Mouse (Mus musculus) embryonic facial prominence, embryonic 15.5 days (tissue): ENCODE measurements around the gene Gm17555. TPM values are rescaled to one million over a fixed set of nuclear protein-coding genes. Genes with fewer than 3 reads are reported as not detected.
"Not testable (repeated sequence)": the region's sequence is repeated elsewhere in the genome, so short reads cannot be mapped to it uniquely, and the experiment has no call there.

Source experiments
- ATAC-seq: fragments of 200-750 bp; cut with Nextera tagmentation; 2 replicates; pipeline ENCODE4 v1.8.0; 2017; ENCODE audit warnings: low read depth, moderate TSS enrichment; ENCODE audit not compliant: insufficient number of reproducible peaks, low FRiP score, low TSS enrichment
- H3K27ac ChIP-seq: fragments of 300-500 bp; sonication (generic); replicated peaks from 2 replicates; pipeline ENCODE4 v1.5.1; 2015; ENCODE audit warnings: mild to moderate bottlenecking, inconsistent platforms
- H3K27me3 ChIP-seq: fragments of 300-500 bp; sonication (generic); 2 replicates; pipeline ENCODE4 v1.6.1; 2015; ENCODE audit warnings: inconsistent platforms
- H3K36me3 ChIP-seq: fragments of 300-500 bp; sonication (generic); 2 replicates; pipeline ENCODE4 v1.6.1; 2015; ENCODE audit warnings: mild to moderate bottlenecking, inconsistent platforms
- H3K4me1 ChIP-seq: fragments of 300-500 bp; sonication (generic); 2 replicates; pipeline ENCODE4 v1.6.1; 2015; ENCODE audit warnings: inconsistent platforms
- H3K4me2 ChIP-seq: fragments of 300-500 bp; sonication (generic); replicated peaks from 2 replicates; pipeline ENCODE4 v1.6.1; 2015; ENCODE audit warnings: mild to moderate bottlenecking, inconsistent platforms
- H3K4me3 ChIP-seq: fragments of 300-500 bp; sonication (generic); replicated peaks from 2 replicates; pipeline ENCODE4 v1.5.1; 2015; ENCODE audit warnings: mild to moderate bottlenecking, inconsistent platforms
- H3K9ac ChIP-seq: fragments of 300-500 bp; sonication (generic); 2 replicates; pipeline ENCODE4 v1.6.1; 2015; ENCODE audit warnings: inconsistent platforms
- H3K9me3 ChIP-seq: fragments of 300-500 bp; sonication (generic); replicated peaks from 2 replicates; pipeline ENCODE4 v1.6.1; 2016; ENCODE audit warnings: inconsistent platforms
- WGBS: fragments of 180-500 bp; shearing (Covaris S2); methylation state at CpG from one replicate; pipeline ENCODE4 v1.1.7; 2015; 5-methylcytosine and 5-hydroxymethylcytosine counted together
- polyA plus RNA-seq: library from polyadenylated mRNA; unstranded; fragments of >200 nt; fragmentation: Nextera tagmentation; extraction: Ambion mirVana; gene quantifications from 2 replicates; pipeline ENCODE4 v1.2.1, GENCODE M21; 2015

Gene Gm17555
- not detected in 2 replicates for polyA plus RNA-seq

- H3K4me1 ChIP-seq, H3K9me3 ChIP-seq, ATAC-seq, H3K36me3 ChIP-seq, H3K9ac ChIP-seq, H3K4me2 ChIP-seq, H3K27ac ChIP-seq, H3K27me3 ChIP-seq, H3K4me3 ChIP-seq: not testable (repeated sequence)
- 82% methylated on average over 3 of the region's 3 CpGs for WGBS
These were observed at the start of gene Gm17555 for GRCm38 (mm10) chr2:126214800-126215199. Gm17555 (plus strand) TSS chr2:126215100.

GRCm38 (mm10) chr2:126165277-126166018 is 49.5 kb upstream of the Gm17555 start:
- H3K9me3 ChIP-seq = no peaks in the 10 kb centered on the region
- no peaks in the 10 kb centered on the region for H3K4me1 ChIP-seq
- no peak overlapping the region for H3K27ac ChIP-seq
- 89% methylated on average over 5 of the region's 5 CpGs for WGBS
- no peak overlapping the region for H3K4me2 ChIP-seq
- H3K9ac ChIP-seq = no peak overlapping the region
- H3K4me3 ChIP-seq = no peak overlapping the region
- ATAC-seq = no peak
- no peaks in the 10 kb centered on the region for H3K27me3 ChIP-seq
- peaks cover 20% of the 10 kb centered on the region; the same call in 1 of the 2 replicates for H3K36me3 ChIP-seq

- H3K9ac ChIP-seq = no peak overlapping the region
- H3K4me1 ChIP-seq = no peaks in the 10 kb centered on the region
- no peak overlapping the region for H3K4me2 ChIP-seq
- H3K9me3 ChIP-seq = no peaks in the 10 kb centered on the region
- peaks cover 12% of the 10 kb centered on the region; the same call in 1 of the 2 replicates for H3K36me3 ChIP-seq
- no peaks in the 10 kb centered on the region for H3K27me3 ChIP-seq
- no peak for ATAC-seq
- no peak overlapping the region for H3K4me3 ChIP-seq
- no peak overlapping the region for H3K27ac ChIP-seq
These were observed 48.6 kb upstream of the Gm17555 start for GRCm38 (mm10) chr2:126166335-126166734.

- Histone ChIP-seq H3K27ac (no peak overlapping the region), H3K4me3 (no peak overlapping the region), H3K9ac (no peak overlapping the region), H3K4me2 (no peak overlapping the region), H3K4me1 (no peaks in the 10 kb centered on the region), H3K9me3 (no peaks in the 10 kb centered on the region), H3K27me3 (no peaks in the 10 kb centered on the region), H3K36me3 (peaks cover 5% of the 10 kb centered on the region; the same call in 1 of the 2 replicates)
- no peak for ATAC-seq
- 73% methylated on average over 8 of the region's 8 CpGs for WGBS
These were observed 47.9 kb upstream of the Gm17555 start for GRCm38 (mm10) chr2:126166848-126167617.

- WGBS = 92% methylated on average over 1 of the region's 1 CpGs
- no peak overlapping the region for H3K27ac ChIP-seq
- H3K9ac ChIP-seq = no peak overlapping the region
- no peaks in the 10 kb centered on the region for H3K27me3 ChIP-seq
- H3K9me3 ChIP-seq = no peaks in the 10 kb centered on the region
- H3K4me1 ChIP-seq = no peaks in the 10 kb centered on the region
- no peaks in the 10 kb centered on the region for H3K36me3 ChIP-seq
- no peak overlapping the region for H3K4me2 ChIP-seq
- no peak overlapping the region for H3K4me3 ChIP-seq
- no peak for ATAC-seq
These were observed 43.5 kb upstream of the Gm17555 start for GRCm38 (mm10) chr2:126171427-126171826.

DNA sequence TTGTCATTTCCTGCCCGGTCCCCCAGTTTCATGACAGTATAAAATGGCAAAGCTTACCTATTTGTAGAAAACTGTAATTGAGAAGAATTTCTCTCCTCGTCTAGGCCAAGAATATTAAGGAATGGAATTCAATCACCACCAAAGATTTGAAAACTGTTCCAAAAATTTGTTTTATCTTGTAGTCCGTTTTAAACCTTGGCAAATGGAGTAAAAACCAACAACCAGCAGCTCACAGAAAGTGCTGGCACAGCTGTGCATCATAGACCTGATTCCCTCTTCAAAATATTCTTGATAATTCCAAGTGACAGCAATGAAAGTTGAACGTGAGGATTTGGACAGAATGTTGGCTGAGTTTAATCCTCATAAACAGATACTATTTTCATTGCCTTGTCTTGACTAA is 23.6 kb upstream of the Gm17555 start:
- Histone ChIP-seq H3K9ac (no peak overlapping the region), H3K4me3 (no peak overlapping the region), H3K36me3 (no peaks in the 10 kb centered on the region), H3K9me3 (no peaks in the 10 kb centered on the region), H3K4me1 (no peaks in the 10 kb centered on the region), H3K27me3 (no peaks in the 10 kb centered on the region), H3K27ac (no peak overlapping the region), H3K4me2 (no peak overlapping the region)
- WGBS = 48% methylated on average over 4 of the region's 4 CpGs
- no peak for ATAC-seq

- Histone ChIP-seq H3K27me3 (no peaks in the 10 kb centered on the region), H3K4me1 (no peaks in the 10 kb centered on the region), H3K36me3 (no peaks in the 10 kb centered on the region), H3K9ac (no peak overlapping the region), H3K27ac (no peak overlapping the region), H3K4me2 (no peak overlapping the region), H3K9me3 (no peaks in the 10 kb centered on the region), H3K4me3 (no peak overlapping the region)
- ATAC-seq = no peak
- WGBS = 75% methylated on average over 2 of the region's 2 CpGs
These were observed 22.8 kb upstream of the Gm17555 start for GRCm38 (mm10) chr2:126192129-126192528.

GRCm38 (mm10) chr2:126195631-126196356 is 19.1 kb upstream of the Gm17555 start:
- ATAC-seq = peak; percentile 63
- Histone ChIP-seq H3K4me2 (no peak overlapping the region; the same call in 1 of the 2 replicates), H3K27me3 (no peaks in the 10 kb centered on the region), H3K27ac (peak overlapping the region; percentile 66), H3K4me3 (no peak overlapping the region), H3K9ac (no peak overlapping the region), H3K4me1 (no peaks in the 10 kb centered on the region), H3K36me3 (no peaks in the 10 kb centered on the region), H3K9me3 (no peaks in the 10 kb centered on the region)
- 39% methylated on average over 12 of the region's 12 CpGs for WGBS

DNA sequence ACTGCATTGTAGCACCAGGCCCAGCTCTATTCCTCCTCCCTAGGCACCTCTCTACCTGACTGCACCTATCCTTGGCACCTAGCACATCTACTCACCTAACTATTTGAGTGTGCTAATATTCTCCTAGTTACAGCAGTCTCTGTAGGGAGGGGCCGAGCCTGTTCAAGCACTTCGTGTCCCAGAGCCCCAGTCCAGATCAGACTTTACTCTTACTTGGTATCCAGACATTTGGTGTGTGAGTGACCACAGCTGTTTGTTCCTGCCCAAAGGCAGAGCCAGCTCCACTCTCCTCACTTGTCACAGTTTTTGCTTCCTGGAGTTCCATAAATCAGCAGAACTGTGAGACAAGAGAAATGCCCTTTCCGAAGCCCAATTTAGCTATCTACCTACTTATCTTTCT is 15.9 kb upstream of the Gm17555 start:
- no peak overlapping the region for H3K27ac ChIP-seq
- no peak overlapping the region for H3K4me3 ChIP-seq
- 75% methylated on average over 3 of the region's 3 CpGs for WGBS
- H3K9ac ChIP-seq = no peak overlapping the region
- no peaks in the 10 kb centered on the region for H3K36me3 ChIP-seq
- no peaks in the 10 kb centered on the region for H3K27me3 ChIP-seq
- no peak overlapping the region for H3K4me2 ChIP-seq
- no peaks in the 10 kb centered on the region for H3K9me3 ChIP-seq
- no peaks in the 10 kb centered on the region for H3K4me1 ChIP-seq
- no peak for ATAC-seq

DNA sequence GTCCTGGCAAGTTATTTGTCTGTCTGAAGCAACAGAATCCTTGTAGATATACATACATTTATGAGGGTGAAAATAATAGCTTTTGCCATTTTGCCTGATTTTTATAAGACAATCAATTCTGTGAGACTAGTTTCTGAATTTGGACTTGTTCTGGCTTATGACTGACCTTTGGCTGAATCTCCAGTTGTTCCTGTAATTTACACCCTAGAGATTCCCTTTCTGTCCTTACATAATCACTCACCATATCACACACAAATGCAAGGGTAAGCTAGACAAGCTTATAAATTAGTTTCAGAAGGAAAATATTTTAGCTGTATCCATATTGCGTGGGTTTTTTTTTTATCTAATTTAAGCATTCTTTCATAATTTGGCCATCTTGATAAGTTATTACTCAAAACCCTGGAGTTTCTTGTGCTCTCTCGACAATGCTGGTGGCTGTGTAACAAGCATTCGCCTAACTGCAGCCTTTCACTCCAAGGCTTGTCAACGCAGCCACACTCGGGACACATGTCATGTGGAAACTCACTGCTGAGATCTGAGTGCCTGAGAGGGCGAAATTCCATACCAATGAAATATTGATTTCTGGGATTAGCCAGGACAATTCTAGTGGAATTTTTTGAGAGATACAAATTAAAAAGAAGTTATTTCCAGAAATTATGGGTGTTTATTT is 3.8 kb upstream of the Gm17555 start:
- ATAC-seq = no peak
- H3K9ac ChIP-seq = no peak overlapping the region
- no peak overlapping the region for H3K27ac ChIP-seq
- no peaks in the 10 kb centered on the region for H3K9me3 ChIP-seq
- H3K4me2 ChIP-seq = no peak overlapping the region
- 58% methylated on average over 6 of the region's 6 CpGs for WGBS
- no peaks in the 10 kb centered on the region for H3K4me1 ChIP-seq
- no peaks in the 10 kb centered on the region for H3K27me3 ChIP-seq
- no peaks in the 10 kb centered on the region for H3K36me3 ChIP-seq
- H3K4me3 ChIP-seq = no peak overlapping the region

DNA sequence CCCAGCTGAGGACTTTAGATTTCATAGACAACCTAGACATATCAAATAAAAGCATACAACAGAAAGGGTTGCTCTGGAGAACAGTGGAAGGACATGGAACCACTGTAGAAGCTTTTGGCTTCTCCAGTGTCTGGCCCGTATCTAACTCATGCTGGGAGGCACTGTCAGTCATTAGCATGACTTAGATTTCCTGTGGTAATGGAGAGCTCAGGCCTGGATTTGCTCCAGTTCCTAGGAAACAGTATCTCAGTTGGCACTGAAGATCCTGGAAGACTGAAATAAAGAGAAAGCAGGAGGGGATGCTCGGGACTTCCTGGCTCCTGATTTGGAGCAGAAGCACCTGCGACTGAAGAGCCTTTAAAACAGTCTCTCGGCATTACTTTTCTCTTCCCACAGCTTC is 12.7 kb downstream of the Gm17555 start:
- Histone ChIP-seq H3K27me3 (no peaks in the 10 kb centered on the region), H3K36me3 (no peaks in the 10 kb centered on the region), H3K27ac (no peak overlapping the region), H3K9me3 (no peaks in the 10 kb centered on the region), H3K4me3 (no peak overlapping the region), H3K4me1 (no peaks in the 10 kb centered on the region), H3K9ac (no peak overlapping the region), H3K4me2 (no peak overlapping the region)
- WGBS = 56% methylated on average over 4 of the region's 4 CpGs
- no peak for ATAC-seq
